Mouse (Mus musculus) lung, postnatal 10 days (tissue): ENCODE results near the gene Wdr62.
A peak's percentile ranks its signal among the peaks of the same experiment; 100 is the strongest.
"Not testable (repeated sequence)": the region's sequence is repeated elsewhere in the genome, so short reads cannot be mapped to it uniquely, and the experiment has no call there.

Experiments used
- DNase-seq: peaks from one replicate; pipeline ENCODE4 v3.0.0; 2021

Gene Wdr62

DNA sequence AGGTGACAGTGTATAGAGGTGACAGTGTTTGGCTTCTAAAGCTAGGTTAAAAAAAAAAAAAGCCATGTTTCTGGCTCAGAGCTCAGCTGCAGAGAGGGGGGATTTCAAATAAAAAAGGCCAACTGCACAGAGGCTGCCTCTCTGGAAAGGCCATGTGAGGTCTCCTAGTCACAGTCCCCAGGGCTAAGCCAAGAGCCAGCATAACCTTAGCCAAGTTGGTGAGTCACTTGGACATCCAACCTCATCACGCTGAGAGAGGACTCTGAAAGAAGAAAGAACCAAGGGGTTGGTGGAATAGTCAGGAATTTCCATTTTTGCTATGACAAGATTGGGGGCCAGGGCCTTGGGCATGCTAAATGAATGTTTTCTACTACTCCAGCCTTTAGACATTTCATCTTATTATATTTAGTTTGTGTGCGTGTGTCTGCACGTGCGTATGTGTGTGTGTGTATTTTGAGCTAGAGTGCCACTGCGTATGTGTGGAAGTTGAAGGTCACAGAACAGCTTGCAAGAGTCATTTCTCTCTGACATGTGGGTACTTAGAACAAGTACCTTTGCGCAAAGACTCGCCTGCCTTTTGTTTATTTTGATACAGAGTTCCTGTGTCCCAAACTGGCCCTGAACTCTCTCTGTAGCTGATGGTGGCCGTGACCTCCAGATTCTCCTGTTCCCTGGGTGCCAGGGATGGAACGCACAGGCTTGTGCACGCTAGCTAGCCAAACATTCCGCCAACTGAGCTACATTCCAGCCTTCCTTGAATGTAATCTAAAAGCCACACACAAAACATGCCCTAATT lies 77.1 kb downstream of the Wdr62 start:
- DNase-seq, result peak; percentile 58

DNA sequence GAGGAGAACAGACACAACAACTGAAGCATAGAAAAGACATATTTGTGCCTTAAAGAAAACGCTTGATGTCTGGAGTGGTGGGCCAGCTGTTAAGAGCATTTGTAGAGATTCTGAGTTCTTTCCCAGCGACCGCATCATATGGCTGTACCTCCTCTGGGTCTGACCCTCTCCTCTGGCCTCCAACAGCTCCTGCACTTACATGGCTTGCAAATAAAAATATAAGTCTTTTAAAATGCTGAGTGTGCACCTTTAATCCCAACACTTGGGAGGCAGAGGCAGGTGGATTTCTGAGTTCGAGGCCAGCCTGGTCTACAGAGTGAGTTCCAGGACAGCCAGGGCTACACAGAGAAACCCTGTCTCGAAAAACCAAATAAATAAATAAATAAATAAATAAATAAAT lies 79.6 kb downstream of the Wdr62 start:
- DNase-seq, result not testable (repeated sequence)

DNA sequence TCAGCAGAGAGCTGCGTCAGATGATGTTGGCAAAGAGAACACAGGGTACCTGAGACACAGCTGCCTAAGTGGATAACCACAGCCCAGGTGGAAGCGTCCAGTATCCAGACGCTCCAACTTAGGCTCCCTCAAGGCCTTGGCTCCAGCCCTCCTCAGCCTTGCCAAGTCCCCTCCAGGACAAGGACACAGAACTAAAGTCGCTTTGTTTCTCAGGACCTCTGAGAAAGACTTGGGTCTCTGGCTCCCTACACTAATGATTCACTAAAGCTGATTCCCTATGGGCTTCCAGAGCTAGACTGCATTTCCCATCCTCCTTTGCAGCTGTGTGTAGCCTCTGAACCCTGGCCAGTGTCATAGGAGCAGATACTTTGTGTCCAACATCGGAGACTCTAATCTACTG lies 80.0 kb downstream of the Wdr62 start:
- DNase-seq, result no peak

DNA sequence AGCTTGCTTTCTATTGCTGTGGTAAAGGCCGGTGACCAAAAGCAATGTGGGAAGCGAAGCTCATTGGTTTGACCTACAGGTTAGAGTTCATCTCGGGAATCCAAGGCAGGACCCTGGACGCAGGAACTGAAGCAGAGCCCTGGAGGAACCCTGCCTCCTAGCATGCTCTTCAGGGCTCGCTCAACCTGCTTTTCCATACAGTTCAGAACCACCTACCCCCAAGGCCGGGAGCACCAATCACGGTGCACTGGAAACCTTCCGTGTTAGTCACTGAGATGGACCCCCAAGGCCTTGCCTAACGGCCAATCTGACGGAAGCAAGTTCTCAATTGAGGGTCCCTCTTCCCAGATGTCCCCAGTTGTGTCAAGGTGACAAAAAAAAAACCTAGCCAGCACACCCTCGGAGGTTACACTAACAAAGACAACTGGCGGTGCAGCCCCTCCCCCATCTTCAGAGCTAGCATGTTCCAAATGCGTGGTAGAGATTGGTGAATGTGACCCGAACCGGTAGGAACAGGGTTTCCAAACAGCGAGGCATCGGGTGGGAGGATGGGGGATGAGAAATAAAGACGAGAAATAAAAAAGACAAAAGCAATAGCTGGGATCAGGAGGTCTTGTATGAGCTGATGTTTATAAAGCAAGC lies 80.6 kb downstream of the Wdr62 start:
- DNase-seq, result no peak

DNA sequence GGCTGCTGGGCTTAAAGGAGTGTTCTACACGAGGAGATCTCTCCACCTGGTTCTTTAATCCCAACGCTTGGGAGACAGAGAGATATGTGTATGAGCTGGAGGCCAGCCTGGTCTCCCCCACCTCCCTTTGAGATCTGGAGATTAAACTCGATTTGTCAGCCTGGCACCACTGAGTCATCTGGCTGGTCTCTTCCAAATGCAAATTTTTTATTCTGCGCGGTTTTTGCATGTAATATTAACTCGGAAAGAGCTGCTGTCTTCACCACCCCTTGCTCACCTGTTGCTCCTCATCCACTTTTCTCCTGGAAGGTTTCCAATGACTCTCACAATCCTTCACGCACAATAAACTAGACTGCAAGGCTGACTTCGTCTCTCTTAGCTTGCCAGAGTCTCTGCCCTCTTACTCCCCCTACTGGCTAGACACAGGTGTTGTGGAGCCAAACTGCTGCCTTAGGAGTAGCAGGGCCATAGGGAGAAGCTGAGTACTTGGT lies 81.7 kb downstream of the Wdr62 start, which contains the start of gene Capns1:
Capns1 (minus strand) TSS at position 331 of the 491 bp plus-strand sequence.
- DNase-seq, result peak; percentile 83

DNA sequence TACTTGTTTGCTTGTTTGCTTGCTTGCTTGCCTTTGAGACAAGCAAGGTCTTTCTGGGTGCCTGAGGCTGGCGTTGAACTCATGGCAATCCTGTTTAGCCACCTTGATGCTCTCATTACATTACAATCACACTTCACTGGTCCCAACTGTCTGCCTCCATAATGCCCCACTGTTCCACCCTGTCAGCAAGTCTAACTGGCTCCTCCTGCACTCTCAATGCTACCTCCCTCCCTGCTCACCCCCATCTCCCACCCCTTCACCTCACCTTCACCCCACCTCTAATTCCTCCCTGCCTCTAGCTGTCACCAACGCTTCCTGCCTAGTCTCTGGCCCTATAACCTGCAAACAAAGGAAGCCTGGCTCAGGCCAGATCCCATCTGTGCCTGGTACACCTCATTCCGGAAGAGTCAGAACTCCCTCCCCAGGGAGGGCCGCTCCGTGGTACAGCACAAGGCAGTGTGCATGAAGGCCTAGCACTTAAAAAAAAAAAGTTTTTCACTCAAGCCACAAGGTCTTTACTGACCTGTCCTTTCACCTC lies 82.6 kb downstream of the Wdr62 start:
- DNase-seq, result no peak

DNA sequence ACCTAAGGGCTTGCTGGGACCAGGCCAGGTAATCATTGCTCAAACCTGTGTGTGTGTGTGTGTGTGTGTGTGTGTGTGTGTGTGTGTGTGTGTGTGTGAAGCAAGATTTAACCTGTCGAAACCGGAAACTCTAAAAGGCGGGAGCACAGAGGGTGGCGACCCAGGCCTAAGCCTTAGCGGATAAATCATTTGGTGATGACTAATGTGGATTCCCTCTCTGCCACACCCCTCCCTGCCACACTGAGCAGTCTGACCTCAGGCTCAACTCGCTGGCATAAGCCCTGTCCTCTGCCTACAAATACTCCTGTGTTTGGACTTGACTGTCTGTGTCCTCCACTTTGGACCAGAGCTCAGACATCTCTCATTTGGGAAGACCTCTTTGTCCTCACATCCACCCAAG lies 84.0 kb downstream of the Wdr62 start:
- DNase-seq, result no peak

DNA sequence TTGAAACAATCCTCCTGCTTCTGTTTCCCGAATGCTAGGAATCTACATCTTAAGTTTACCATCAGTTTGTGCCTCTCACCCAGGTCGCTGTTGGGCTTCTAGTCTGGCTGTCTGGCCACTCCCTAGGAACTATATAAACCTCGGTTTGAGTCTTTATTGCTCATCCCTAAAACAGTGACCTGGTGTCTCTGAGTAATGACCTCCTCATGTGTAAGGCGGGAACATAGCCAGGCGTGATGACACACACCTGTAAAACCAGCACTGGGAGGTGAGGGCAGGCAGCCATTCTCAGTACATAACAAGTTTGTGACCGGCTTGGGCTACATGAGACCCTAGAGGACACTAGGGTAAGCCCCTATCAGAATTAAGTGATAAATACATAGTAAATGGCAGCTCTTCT lies 84.8 kb downstream of the Wdr62 start:
- DNase-seq, result no peak

DNA sequence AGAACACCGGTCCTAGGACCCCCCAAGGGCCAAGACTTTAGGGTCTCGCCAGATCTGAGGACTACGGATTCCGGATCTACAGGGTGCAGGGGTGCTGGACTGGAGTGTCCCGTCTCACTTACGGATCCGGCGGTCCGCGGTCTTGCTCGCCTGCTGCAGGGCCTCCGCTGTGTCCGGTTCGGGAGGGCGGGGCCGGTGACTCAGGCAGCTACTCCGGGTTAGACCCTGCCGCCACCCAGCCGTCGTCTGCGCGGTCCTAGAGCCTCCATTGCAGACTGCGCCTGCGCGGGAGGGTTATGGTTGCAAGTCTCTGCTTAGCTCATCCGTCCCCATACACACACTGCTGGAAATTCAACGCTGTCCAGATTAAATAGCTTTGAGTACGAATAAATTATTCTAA lies 85.3 kb downstream of the Wdr62 start:
- peak; percentile 98 for DNase-seq

DNA sequence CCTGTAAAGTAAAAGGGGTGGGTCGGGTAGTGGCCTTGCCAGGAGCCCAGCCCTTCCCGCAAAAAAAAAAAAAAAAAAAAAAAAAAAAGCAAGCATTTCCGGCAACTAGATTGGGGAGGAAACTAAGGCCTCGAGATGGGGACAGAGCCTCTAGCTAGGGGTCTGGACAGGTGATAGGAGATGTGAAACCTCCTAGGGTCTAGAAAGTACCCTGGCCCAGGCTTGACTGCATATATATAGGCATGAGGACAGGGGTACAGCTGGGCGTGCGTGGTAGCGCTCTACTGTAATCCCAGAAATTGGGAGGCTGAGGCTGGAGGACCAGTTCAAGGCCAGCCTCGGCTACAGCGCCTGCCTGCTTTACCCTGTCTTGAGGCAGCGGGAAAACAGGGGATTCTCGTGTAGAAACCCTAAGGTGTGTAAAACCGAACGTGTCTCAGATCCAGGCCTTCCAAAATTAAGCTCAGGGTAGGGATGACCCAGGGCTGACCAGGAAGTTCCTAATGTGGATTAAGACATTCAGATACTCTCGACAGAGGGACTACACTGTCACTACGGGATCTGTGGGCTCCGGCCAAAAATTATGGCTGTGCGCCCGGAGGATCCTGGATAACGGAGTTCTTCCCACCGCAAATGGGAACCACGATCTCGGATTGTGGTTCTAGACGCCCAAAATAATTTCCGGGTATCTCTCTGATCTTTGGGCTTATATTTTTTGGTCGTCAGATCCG lies 86.0 kb downstream of the Wdr62 start:
- DNase-seq, result peak; percentile 62

DNA sequence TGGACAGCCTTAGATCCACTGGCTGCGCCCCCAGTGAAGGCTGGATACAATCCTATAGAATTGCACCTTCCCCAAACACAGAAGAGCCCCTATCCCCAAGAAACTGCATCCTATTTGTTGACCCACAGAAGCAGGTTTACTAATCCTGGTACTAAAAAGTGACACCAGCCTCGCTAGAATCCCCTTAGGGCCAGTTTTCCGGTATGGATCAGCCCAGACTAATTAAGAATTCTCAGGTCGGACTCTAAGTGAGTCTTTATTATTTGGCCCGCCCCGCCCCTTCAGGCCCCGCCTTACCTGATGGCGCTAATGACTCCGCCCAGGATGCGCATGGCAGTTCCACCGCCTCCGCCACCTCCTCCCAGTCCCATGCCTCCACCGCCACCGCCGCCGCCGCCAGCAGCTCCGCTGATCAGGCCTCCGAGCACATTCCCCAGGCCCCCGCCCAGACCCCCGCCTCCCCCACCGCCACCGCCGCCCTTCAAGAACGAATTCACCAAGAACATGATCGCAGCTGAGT lies 86.6 kb downstream of the Wdr62 start:
- DNase-seq, result peak; percentile 87

DNA sequence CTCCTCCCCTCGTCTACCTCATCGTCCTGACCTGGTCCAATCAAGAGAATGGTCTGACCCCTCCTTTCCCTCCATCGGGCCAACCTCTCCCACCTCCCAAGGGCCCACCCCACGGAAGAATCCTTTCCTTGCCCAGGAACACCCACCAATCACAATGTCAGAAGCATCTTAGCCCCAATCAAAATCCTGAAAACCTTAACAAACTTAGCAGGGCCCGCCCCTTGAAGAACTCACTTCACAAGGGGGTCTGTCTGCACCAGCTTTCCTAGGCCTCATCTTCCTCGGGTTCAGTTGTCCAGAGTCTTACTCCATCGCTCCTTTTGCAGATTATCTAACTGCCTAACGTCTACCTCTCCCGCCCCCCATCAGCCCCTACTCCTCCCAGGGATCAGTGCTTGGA lies 87.2 kb downstream of the Wdr62 start:
- no peak for DNase-seq

DNA sequence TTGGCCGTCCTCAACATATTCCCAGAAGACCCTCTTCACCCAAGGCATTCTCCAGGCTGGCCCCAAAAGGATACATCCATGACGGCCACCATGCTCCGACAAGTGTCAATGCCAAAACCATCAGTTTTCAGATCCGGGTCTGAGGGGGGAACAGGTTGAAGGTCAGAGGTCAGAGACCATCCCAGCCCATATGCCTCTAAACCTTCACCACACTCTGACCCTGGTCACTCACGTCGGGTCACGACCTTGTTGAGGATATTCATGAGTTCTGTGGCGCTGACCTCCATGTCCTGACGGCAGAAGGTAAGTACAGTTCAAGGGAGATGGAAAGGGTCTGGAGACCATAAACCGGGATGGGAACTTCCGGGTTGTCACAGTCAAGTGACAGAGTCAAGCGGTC lies 88.1 kb downstream of the Wdr62 start:
- DNase-seq, result no peak
